Mouse (Mus musculus): ENCODE results near the gene Olfr237-ps1. TPM values are rescaled to one million over a fixed set of nuclear protein-coding genes. Genes with fewer than 3 reads are reported as not detected.
"Not testable (repeated sequence)": the region's sequence is repeated elsewhere in the genome, so short reads cannot be mapped to it uniquely, and the experiment has no call there.

Gene Olfr237-ps1
- not detected in 2 replicates for polyA plus RNA-seq (2015; fragmentation: Nextera tagmentation; extraction: Ambion mirVana)

DNA sequence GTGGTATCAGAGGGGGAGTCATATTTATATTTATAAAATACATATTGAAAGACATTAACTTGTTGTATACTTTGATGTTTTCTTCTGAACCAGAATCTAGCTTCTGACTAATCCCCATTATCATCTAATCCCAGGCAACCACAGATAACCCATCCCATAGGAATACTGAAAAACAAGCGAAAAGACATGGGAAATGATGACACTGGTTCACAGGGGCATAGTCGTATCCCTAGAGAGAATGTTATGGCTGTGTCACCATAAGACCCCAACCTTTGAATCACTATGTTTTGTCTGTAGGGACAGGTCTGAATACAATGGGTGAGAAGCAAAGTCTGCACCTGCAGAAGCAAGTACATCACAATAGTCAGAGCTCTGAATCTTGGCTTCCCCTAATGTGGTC, at the start of gene Olfr237-ps1:
Gene Olfr237-ps1, plus strand, starts transcription at position 301 of the 400 bp plus-strand sequence.
- H3K27ac ChIP-seq (ENCODE audit: low read length); H3K36me3 ChIP-seq (ENCODE audit: control insufficient read depth, insufficient read depth, low read length); H3K9me3 ChIP-seq (replicated peaks; ENCODE audit: control insufficient read depth, low read length, poor library complexity, severe bottlenecking); H3K9ac ChIP-seq (ENCODE audit: low read depth, low read length); H3K4me3 ChIP-seq (ENCODE audit: low read depth, low read length); H3K4me2 ChIP-seq (ENCODE audit: low read length); ATAC-seq; H3K4me1 ChIP-seq (ENCODE audit: control insufficient read depth, insufficient read depth, low read length); H3K27me3 ChIP-seq (ENCODE audit: control insufficient read depth, insufficient read depth, low read depth, low read length): not testable (repeated sequence)
- WGBS: 80% methylated on average over 2 of the region's 2 CpGs

DNA sequence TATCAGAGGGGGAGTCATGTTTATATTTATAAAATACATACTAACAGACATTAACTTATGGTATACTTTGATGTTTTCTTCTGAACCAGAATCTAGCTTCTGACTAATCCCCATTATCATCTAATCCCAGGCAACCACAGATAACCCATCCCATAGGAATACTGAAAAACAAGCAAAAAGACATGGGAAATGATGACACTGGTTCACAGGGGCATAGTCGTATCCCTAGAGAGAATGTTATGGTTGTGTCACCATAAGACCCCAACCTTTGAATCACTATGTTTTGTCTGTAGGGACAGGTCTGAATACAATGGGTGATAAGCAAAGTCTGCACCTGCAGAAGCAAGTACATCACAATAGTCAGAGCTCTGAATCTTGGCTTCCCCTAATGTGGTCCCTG, 40.3 kb upstream of the Olfr237-ps1 start, which contains the start of gene Olfr441:
Gene Olfr441, plus strand, starts transcription at position 301 of the 400 bp plus-strand sequence.
- not testable (repeated sequence) for H3K27me3 ChIP-seq (ENCODE audit: control insufficient read depth, insufficient read depth, low read depth, low read length); H3K9me3 ChIP-seq (replicated peaks; ENCODE audit: control insufficient read depth, low read length, poor library complexity, severe bottlenecking); H3K9ac ChIP-seq (ENCODE audit: low read depth, low read length); H3K4me2 ChIP-seq (ENCODE audit: low read length); H3K27ac ChIP-seq (ENCODE audit: low read length); H3K4me1 ChIP-seq (ENCODE audit: control insufficient read depth, insufficient read depth, low read length); H3K4me3 ChIP-seq (ENCODE audit: low read depth, low read length); ATAC-seq; H3K36me3 ChIP-seq (ENCODE audit: control insufficient read depth, insufficient read depth, low read length)
- WGBS: 100% methylated on average over 1 of the region's 1 CpGs

DNA sequence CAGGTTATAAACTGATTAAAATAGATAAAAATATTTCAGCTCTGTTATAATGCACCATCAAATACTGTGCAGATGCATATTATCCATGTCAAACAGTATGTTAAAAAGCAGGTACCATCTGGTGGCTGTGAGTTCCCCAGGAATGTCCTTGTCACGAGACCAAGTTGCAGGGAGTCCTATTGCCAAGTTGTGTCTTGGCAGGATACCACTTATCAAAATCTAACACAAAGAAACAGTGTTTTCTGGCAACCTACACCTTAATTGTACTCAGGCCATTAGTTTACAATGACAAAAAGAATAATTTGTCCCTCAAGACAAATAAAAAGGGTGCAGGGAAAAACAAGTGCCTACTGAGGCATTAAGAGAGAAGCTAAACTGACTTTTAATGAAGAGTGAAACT, 13.1 kb downstream of the Olfr237-ps1 start:
- no peak overlapping the region for H3K27ac ChIP-seq (ENCODE audit: low read length)
- no peak overlapping the region for H3K4me2 ChIP-seq (ENCODE audit: low read length)
- no peaks in the 10 kb centered on the region for H3K36me3 ChIP-seq (ENCODE audit: control insufficient read depth, insufficient read depth, low read length)
- H3K9me3 ChIP-seq (replicated peaks; ENCODE audit: control insufficient read depth, low read length, poor library complexity, severe bottlenecking): no peaks in the 10 kb centered on the region; the same call in 1 of the 2 replicates
- no peak for ATAC-seq
- no peak overlapping the region for H3K4me3 ChIP-seq (ENCODE audit: low read depth, low read length)
- no peak overlapping the region for H3K9ac ChIP-seq (ENCODE audit: low read depth, low read length)
- H3K27me3 ChIP-seq (ENCODE audit: control insufficient read depth, insufficient read depth, low read depth, low read length): no peaks in the 10 kb centered on the region
- 65% methylated on average over 1 of the region's 1 CpGs for WGBS
- no peaks in the 10 kb centered on the region for H3K4me1 ChIP-seq (ENCODE audit: control insufficient read depth, insufficient read depth, low read length)

- no peak within 1 kb of the TSS for H3K4me3 ChIP-seq (ENCODE audit: low read depth, low read length)
- 65% methylated on average over 3 of the region's 3 CpGs for WGBS
- no peak within 1 kb of the TSS for H3K4me2 ChIP-seq (ENCODE audit: low read length)
- H3K27me3 ChIP-seq (ENCODE audit: control insufficient read depth, insufficient read depth, low read depth, low read length): no peaks in the 10 kb centered on the region
- H3K9ac ChIP-seq (ENCODE audit: low read depth, low read length): no peak within 1 kb of the TSS
- H3K36me3 ChIP-seq (ENCODE audit: control insufficient read depth, insufficient read depth, low read length): no peaks in the 10 kb centered on the region
- no peak for ATAC-seq
- H3K4me1 ChIP-seq (ENCODE audit: control insufficient read depth, insufficient read depth, low read length): no peaks in the 10 kb centered on the region
- H3K9me3 ChIP-seq (replicated peaks; ENCODE audit: control insufficient read depth, low read length, poor library complexity, severe bottlenecking): no peaks in the 10 kb centered on the region
- H3K27ac ChIP-seq (ENCODE audit: low read length): no peak within 1 kb of the TSS
These were observed 16.6 kb downstream of the Olfr237-ps1 start, which contains the start of gene Olfr437 for GRCm38 (mm10) chr6:43162982-43163381. TSS of gene Olfr437 (plus strand) at chr6:43163282.

DNA sequence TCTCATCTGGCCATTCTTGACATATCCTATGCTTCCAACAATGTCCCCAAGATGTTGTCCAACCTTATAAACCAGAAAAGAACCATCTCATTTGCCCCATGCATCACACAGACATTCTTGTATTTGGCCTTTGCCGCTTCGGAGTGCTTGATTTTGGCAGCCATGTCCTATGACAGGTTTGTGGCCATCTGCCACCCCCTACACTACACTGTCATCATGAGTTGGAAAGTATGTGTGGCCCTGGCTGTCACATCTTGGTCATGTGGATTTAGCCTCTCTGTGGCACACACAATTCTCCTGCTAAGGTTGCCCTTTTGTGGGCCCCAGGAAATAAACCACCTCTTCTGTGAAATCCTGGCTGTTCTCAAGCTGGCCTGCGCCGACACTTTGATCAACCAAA, 20.9 kb downstream of the Olfr237-ps1 start:
- no peaks in the 10 kb centered on the region for H3K4me1 ChIP-seq (ENCODE audit: control insufficient read depth, insufficient read depth, low read length)
- no peaks in the 10 kb centered on the region for H3K36me3 ChIP-seq (ENCODE audit: control insufficient read depth, insufficient read depth, low read length)
- no peaks in the 10 kb centered on the region for H3K9me3 ChIP-seq (replicated peaks; ENCODE audit: control insufficient read depth, low read length, poor library complexity, severe bottlenecking)
- no peaks in the 10 kb centered on the region for H3K27me3 ChIP-seq (ENCODE audit: control insufficient read depth, insufficient read depth, low read depth, low read length)
- H3K9ac ChIP-seq (ENCODE audit: low read depth, low read length): no peak overlapping the region
- no peak overlapping the region for H3K27ac ChIP-seq (ENCODE audit: low read length)
- no peak overlapping the region for H3K4me2 ChIP-seq (ENCODE audit: low read length)
- 91% methylated on average over 4 of the region's 4 CpGs for WGBS
- no peak for ATAC-seq
- no peak overlapping the region for H3K4me3 ChIP-seq (ENCODE audit: low read depth, low read length)

DNA sequence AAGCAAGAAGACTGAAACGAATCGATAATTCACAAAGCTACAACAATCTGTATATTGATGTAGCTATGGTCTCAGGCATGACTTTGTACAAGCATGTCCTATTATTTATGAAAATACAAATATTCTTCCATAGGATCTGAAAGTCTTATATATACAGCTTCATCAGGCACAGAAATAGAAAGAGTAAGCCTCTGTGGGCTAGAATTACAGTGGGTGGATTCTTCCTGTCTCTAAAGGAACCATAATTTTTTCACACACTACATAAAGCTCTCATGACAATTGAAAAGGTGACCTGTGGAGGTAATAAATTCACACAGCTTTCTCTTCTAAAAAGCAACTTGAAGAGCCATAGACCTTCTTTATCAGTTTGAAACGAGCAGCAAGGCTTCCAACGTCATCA, 25.5 kb downstream of the Olfr237-ps1 start, which contains the start of gene Olfr13:
Gene Olfr13, plus strand, starts transcription at position 301 of the 400 bp plus-strand sequence.
- H3K4me1 ChIP-seq (ENCODE audit: control insufficient read depth, insufficient read depth, low read length): no peaks in the 10 kb centered on the region
- no peaks in the 10 kb centered on the region for H3K9me3 ChIP-seq (replicated peaks; ENCODE audit: control insufficient read depth, low read length, poor library complexity, severe bottlenecking)
- no peak within 1 kb of the TSS for H3K4me3 ChIP-seq (ENCODE audit: low read depth, low read length)
- no peak for ATAC-seq
- H3K27ac ChIP-seq (ENCODE audit: low read length): no peak within 1 kb of the TSS
- 79% methylated on average over 4 of the region's 4 CpGs for WGBS
- H3K9ac ChIP-seq (ENCODE audit: low read depth, low read length): no peak within 1 kb of the TSS
- H3K4me2 ChIP-seq (ENCODE audit: low read length): no peak within 1 kb of the TSS
- H3K36me3 ChIP-seq (ENCODE audit: control insufficient read depth, insufficient read depth, low read length): no peaks in the 10 kb centered on the region
- no peaks in the 10 kb centered on the region for H3K27me3 ChIP-seq (ENCODE audit: control insufficient read depth, insufficient read depth, low read depth, low read length)

GRCm38 (mm10) chr6:43178129-43178528, 31.8 kb downstream of the Olfr237-ps1 start:
- peak overlapping the region; percentile 48; the same call in 1 of the 2 replicates for H3K27ac ChIP-seq (ENCODE audit: low read length)
- WGBS: 50% methylated on average over 1 of the region's 1 CpGs

GRCm38 (mm10) chr6:43178584-43179501, 32.5 kb downstream of the Olfr237-ps1 start:
- no peaks in the 10 kb centered on the region for H3K36me3 ChIP-seq (ENCODE audit: control insufficient read depth, insufficient read depth, low read length)
- no peak overlapping the region for H3K4me2 ChIP-seq (ENCODE audit: low read length)
- H3K4me1 ChIP-seq (ENCODE audit: control insufficient read depth, insufficient read depth, low read length): peaks cover 8% of the 10 kb centered on the region
- WGBS: 35% methylated on average over 6 of the region's 6 CpGs
- H3K27me3 ChIP-seq (ENCODE audit: control insufficient read depth, insufficient read depth, low read depth, low read length): no peaks in the 10 kb centered on the region
- H3K4me3 ChIP-seq (ENCODE audit: low read depth, low read length): no peak overlapping the region
- H3K27ac ChIP-seq (ENCODE audit: low read length): peak overlapping the region; percentile 48; the same call in 1 of the 2 replicates
- H3K9ac ChIP-seq (ENCODE audit: low read depth, low read length): no peak overlapping the region
- H3K9me3 ChIP-seq (replicated peaks; ENCODE audit: control insufficient read depth, low read length, poor library complexity, severe bottlenecking): no peaks in the 10 kb centered on the region
- peak; percentile 94 for ATAC-seq

More at GRCm38 (mm10) chr6:43178129-43178528, 31.8 kb downstream of the Olfr237-ps1 start:
- no peaks in the 10 kb centered on the region for H3K36me3 ChIP-seq (ENCODE audit: control insufficient read depth, insufficient read depth, low read length)
- H3K4me2 ChIP-seq (ENCODE audit: low read length): no peak overlapping the region
- no peaks in the 10 kb centered on the region for H3K27me3 ChIP-seq (ENCODE audit: control insufficient read depth, insufficient read depth, low read depth, low read length)
- H3K4me1 ChIP-seq (ENCODE audit: control insufficient read depth, insufficient read depth, low read length): peaks cover 8% of the 10 kb centered on the region
- no peak overlapping the region for H3K4me3 ChIP-seq (ENCODE audit: low read depth, low read length)
- peak; percentile 50 for ATAC-seq
- no peak overlapping the region for H3K9ac ChIP-seq (ENCODE audit: low read depth, low read length)
- H3K9me3 ChIP-seq (replicated peaks; ENCODE audit: control insufficient read depth, low read length, poor library complexity, severe bottlenecking): no peaks in the 10 kb centered on the region

DNA sequence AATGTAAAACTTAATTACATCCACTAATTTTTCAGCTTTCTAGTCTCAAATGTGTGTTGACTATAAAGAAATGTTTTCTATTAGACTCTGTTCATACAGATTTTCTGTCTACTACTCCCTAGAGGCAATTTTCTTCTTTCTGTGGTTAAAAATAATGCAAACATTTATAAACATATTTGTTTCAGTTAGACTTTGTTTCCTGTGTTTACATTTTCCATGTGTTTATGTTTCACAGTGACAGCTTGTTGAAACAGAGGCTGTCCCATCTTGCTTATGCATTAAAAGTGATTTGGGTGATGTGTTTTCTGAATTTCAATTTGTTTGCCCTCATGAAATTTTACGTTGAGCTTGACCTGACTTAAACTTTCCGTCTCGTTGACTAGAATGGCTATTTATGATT, 44.6 kb downstream of the Olfr237-ps1 start:
- Histone ChIP-seq H3K36me3 (ENCODE audit: control insufficient read depth, insufficient read depth, low read length) (no peaks in the 10 kb centered on the region), H3K27ac (ENCODE audit: low read length) (no peak overlapping the region), H3K4me2 (ENCODE audit: low read length) (no peak overlapping the region), H3K9ac (ENCODE audit: low read depth, low read length) (no peak overlapping the region), H3K27me3 (ENCODE audit: control insufficient read depth, insufficient read depth, low read depth, low read length) (no peaks in the 10 kb centered on the region), H3K4me1 (ENCODE audit: control insufficient read depth, insufficient read depth, low read length) (no peaks in the 10 kb centered on the region), H3K9me3 (replicated peaks; ENCODE audit: control insufficient read depth, low read length, poor library complexity, severe bottlenecking) (no peaks in the 10 kb centered on the region), H3K4me3 (ENCODE audit: low read depth, low read length) (no peak overlapping the region)
- no peak for ATAC-seq
- 86% methylated on average over 3 of the region's 3 CpGs for WGBS
